Mouse (Mus musculus) erythroblast, adult 5-6 weeks (primary cell): Measurements from ENCODE around the gene Ikbip. TPM values are rescaled to one million over a fixed set of nuclear protein-coding genes. Genes with fewer than 3 reads are reported as not detected.

ENCODE experiments used
- ATAC-seq: replicated peaks from 2 replicates; pipeline ENCODE4 v1.8.0; 2016; ENCODE audit warnings: moderate number of reproducible peaks, mild to moderate bottlenecking, moderate TSS enrichment, inconsistent platforms; ENCODE audit not compliant: poor library complexity, low FRiP score, severe bottlenecking
- total RNA-seq, 2 experiments: library from RNA; stranded (forward) in 1 of 2; stranded (reverse) in 1 of 2; fragments of 150-400 nt in 1 of 2; fragments of 200-764, 138-1000 nt in 1 of 2; gene quantifications; 2 replicates each; pipeline versions ENCODE4 v1.2.3 to v1.2.4; 2015 to 2017; ENCODE audit warnings: low replicate concordance in 2 of 2

Ikbip gene
- total RNA-seq, 2 experiments from 2014 or later, result 1.2 to 8.3 TPM

DNA sequence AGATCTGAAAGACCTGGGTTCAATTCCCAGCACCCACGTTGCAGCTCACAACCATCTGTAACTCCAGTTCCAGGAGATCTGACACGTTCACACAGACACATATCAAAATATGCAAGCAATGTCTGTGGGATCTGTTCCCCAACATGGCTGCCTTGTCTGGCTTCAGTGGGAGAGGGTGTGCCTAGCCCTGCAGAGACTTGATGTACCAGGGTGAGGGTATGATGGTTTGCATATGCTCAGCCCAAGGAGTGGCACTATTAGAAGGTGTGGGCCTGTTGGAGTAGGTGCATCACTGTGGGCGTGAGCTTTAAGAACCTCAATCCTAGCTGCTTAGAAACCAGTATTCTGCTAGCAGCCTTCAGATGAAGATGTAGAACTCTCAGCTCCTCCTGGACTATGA lies 23.2 kb downstream of the Ikbip start:
- ATAC-seq, result no peak

DNA sequence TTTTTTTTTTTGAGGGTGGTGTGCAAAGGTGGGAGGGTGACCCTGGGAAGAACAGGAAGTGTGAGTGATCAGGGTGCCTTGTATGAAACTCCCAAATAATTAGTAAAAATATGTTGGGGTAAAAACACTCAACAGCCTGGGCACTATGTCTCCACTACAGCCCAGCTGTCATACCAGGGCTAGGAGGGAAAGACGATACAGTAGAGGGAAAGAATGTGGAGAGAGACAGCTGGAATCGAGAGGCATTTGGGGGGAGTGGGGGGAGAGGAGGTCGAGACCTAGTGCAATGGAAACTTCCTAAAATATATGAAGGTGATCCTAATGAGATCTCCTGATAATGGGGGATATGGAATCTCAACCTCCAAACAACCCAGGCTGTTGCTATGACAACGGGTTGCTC lies 27.1 kb downstream of the Ikbip start:
- no peak for ATAC-seq

DNA sequence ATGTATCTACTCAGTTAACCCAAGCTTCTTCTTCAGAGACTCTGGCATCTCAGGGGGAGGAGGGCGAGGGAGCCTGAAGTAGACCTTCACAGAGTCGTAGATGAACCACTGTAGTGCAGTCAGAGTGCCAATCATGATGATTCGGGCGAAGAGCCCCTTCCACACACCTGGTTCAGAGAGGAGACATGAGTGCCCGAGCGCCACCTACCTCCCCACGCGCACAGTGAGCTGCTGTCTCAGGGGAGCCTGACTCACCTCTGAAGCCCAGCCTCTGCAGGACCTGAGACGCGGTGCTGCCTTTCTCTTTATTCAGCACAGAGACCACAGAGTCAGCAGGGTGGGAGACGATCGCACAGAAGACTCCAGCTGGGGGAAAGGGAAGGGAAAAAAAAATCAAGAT lies 34.2 kb downstream of the Ikbip start:
- peak; percentile 46; the same call in 1 of the 2 replicates for ATAC-seq

DNA sequence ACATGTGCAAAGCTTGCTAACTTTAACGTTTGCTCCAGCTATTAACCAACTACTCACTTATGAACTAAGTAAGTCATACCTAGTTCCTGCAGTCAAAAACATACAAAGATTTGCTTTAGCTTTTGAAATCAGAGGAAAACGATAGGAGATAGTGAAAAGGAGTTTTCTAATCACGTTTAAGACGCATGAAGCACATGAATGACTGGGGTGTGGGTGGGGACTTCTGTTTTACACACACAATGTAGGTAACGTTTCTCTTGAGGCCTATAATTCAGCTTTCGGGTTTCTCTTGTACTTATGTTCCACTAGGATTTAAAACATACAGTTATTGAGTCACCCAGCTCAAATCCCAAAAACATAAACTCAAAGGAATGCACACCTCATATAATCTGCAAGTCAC lies 39.9 kb downstream of the Ikbip start:
- no peak for ATAC-seq

DNA sequence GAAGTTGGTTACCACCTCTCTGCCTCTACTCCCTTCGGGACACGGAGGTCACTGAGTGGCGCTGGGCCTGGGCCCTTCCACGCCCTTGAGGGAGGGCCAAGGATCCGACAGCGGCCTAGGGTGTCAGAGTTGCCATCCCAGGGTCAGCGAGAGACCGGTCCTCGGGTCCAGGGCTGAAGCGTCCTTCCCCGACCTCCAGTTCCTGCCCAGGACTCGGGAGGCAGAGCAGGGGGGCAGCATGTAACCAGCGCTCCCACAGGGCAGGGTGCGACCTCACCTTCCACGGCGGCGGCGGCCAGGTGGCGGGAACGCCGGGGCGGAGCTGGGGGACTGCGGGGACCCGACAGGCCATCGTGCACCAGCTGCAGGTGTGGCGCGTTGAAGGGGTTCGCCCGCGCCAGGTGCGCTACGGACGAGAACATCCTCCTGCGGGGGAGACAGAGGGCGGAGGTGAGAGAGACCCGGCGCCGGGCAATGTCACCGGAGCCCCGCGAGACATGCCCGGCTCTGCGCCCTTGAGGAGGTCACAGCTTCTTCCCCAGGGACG lies 40.6 kb downstream of the Ikbip start:
- peak; percentile 71 for ATAC-seq

DNA sequence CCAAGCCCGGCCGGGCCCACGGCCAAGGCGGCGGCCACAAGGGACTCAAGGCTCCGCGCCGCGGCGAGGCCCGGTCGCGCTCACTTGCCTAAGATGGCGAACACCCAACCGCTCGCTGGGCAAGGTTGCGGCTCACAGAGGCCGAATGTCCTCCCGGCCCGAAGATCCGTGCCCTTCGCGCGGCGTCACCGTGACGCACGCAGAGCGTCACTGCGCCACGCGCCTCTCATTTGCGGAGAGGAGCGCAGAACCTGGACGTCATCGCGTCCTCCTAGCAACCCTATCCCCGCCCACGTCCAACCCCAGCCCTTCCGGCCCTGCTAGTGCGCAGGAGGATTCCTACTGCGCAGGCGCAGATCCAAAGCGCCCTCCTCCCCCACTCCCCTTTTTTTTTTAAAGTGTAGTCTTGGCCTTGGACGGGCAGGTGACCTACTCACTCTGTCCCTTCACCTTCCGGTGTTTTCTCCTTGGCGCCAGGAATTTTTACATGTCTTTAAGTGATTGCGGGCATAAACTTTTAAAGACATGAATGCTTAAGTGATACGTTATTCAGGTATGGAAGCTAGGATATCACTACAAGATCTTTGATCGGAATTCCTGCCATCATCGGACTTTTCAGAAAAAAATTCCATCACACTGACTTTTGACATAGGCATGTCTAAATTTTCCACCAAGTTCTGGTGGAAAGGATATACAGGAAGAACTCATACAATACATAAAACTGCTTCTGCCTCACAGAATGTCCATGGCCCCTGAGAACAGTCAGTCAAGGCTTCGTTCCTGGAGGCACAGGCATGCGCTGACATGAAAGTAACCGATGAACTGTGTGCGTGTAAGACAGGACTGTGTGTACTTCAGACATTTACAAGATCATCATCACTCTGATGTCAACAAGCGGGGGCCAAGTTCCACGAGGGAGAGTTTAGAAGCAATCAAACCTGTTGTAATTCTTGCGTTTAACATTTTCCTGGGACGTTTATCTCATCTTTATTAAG lies 41.4 kb downstream of the Ikbip start, which contains the start of gene Slc25a3:
Gene Slc25a3 (minus strand): TSS at position 232 of the 995 bp plus-strand sequence.
- peak; percentile 97 for ATAC-seq

DNA sequence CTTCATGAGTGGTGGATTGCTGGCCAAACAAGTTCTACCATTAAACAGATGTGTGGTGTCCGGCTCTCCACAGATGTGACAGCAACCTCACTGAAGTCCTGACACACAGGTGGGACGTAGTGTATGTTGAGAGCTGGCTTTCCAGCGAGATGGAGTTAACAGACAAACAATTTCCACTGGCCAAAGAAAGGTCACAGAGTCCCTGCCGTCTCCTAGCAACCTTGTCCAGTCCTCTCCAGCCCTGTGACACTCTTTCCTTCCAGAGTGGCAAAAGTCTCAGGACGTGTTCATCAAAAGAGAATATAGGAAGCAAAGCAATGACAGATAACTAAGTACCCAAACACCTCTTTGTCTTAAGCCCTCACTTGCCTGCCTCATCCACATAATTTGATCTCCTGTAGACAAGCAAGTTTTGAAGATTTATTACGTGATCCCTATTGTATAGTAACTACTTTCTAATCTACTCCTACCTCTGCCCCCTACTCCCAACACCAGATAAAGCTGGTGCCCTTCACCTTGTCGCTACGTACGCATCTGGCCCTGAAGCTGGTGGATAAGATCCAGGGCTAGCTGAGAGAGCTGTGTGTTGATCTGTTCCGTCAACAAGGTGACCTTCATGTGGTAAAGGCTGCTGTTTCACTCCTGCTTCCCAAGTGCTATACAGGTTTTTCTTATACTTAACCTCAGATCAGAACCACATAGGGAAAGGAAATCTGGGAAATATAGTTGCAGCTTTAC lies 44.0 kb downstream of the Ikbip start:
- no peak for ATAC-seq

DNA sequence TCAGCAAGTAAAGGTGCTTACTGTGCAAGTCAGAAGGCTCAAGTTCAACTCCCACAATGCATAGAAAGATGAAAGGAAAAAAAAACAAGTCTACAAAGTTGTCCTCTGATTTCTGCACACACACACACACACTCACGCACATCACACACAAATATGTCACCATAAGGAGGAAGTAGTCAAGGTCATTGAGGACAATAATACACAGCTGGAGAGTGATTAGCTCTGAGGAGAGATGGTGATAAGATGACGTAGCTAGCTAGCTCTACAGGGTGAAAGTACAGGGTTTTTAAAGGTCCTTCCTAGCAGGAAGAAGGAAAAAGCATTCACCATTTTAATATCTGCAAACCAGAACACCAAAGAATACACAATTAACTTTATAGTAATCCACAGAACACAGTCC lies 44.7 kb downstream of the Ikbip start:
- no peak for ATAC-seq

DNA sequence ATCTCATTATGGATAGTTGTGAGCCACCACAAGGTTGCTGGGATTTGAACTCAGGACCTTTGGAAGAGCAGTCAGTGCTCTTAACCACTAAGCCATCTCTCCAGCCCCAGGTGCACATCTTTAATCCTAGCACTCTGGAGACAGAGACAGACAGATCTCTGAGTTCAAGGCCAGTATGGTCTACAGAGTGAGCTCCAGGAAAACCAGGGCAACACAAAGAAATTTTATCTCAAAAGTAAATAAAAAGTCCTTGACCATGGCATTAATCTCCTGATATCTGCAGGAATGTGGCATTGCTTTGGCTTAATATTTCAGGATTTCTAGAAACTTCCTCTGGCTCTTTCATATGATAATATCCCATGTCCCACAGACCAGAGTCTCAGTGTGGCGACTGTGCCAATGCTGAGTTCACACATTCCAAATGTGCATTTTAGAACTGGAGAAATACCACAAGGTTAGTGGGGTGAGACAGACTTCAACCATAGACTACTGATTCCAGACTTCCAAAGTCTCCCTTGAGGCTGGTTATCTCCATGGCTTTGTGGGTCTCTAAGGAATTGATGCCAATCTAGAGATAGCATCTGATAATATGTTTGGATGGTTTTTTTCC lies 45.9 kb downstream of the Ikbip start:
- no peak for ATAC-seq

DNA sequence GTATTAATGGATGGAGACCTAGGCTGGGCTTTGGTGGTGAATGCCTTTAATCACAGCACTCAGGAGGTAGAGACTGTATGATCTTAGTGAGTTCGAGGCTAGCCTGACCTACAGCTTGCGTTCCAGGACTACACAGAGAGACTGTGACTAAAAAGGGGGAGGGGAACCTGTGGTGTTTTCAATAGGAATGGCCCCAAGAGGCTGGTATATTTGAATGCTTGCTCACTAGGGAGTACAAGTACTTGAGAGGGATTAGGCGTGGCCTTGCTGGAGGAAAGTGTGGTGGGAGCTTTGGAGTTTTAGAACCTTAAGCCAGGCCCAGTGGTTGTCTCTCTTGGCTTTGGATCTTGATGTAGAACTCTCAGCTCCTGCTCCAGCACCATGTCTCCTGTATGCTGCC lies 48.1 kb downstream of the Ikbip start:
- ATAC-seq, result no peak

DNA sequence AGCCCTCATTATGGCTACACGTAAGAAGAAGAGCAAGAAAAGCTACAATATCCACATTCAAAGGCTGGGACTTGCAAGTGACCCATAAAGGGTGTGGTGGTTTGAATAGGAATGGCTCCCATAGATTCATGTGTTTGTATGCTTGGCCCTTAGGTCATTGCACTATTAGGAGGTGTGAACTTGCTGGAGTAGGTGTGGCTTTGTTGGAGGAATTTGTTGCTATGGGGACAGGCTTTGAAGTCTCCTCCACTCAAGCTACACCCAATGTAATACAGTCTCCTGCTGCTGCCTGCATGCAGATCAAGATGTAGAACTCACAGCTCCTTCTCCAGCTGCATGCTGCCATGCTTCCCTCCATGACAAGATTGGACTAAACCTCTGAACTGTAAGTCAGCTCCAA lies 48.8 kb downstream of the Ikbip start:
- no peak for ATAC-seq

DNA sequence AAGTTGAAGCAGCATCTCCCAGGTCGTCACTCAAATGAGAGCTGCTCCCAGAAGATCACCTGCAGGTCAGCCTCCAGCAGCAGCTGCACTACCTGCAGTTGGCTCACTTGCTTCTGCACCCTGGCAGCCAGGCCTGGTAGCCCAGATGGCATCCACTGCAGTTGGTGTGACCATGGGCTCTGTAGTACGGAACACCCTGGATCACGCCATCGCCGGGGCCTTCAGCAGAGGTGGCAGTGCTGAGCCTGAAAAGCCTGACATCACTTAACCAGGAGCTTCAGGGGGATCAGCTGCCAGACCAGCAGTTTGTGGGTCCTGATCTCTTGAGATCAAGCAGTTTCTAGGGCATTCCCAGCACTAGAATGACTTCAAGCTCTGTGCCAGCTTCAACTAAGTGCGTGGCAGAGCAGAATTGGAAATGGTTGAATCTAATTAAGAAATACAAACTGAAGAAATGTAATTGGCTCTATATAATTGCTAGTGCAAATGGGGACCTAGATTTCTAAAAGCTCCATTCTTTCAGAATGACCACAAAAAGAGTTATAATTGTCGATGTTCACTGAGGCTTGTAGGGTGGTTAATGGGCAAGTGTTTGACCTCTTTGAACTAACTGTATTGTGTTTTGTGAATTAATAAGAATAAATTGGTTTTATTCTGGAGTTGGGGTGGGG lies 52.7 kb downstream of the Ikbip start:
- no peak for ATAC-seq

DNA sequence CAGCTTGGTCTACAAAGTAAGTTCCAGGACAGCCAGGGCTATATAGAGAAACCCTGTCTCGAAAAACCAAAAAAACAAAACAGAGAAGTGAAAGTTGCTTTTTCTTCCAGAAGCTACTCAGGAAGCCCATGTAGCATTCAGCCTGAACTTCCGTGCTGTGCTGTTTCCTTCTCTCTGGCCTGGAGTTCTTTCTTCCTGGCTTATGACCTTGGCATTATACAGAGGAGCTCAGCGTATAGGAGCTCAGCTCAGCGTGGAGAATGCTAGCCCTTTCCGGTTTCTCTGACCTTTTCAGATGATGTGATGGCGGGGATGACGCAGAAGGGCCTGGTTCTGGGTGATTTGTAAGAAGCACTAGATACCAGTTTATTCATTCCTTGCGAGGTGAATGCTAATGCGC lies 54.7 kb downstream of the Ikbip start:
- ATAC-seq, result no peak

DNA sequence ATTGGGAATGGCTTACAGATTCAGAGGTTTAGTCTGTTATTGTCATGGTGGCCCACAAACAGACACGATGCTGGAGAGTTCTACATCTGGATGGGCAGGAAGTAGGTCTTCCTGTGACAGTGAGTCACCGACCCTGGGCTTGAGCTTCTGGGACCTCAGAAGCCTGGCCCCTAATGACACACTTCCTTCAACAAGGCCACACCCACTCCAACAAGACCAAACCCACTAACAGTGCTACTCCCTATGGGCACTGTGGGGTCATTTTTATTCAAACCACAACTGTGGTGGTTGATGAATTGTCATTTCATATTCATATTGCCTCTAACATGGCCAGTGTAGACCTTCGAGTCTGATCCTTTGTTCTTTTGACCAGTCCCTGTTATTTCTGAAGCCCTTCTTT lies 55.6 kb downstream of the Ikbip start:
- no peak for ATAC-seq

DNA sequence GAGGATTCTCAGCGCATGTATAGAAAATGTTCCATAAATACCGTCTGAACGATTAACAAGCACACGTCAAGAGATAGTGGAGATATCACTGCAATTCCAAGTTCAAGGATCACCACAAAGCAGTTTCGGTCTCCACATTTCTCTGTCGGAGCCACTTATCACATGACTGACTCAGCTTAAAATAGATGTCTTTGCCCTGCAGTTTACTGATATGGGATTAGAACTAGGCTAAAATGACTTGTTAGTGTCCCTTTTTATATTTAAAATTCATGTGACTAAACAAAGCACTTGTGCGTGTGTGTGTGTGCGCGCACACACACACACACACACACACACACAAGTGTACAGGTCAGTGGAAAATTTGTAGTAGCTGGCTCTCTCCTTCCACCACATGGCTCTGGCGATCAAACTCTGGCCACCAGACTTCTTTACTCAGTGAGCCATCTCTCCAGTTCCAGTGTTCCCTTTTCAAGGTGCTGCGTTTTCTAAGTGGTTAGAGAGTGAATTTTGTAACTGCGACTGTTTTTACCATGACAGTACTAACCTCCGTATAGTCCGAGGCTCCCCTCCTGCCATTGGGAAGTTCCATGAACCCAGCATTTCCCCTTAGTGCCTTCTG lies 56.5 kb downstream of the Ikbip start:
- ATAC-seq, result no peak

DNA sequence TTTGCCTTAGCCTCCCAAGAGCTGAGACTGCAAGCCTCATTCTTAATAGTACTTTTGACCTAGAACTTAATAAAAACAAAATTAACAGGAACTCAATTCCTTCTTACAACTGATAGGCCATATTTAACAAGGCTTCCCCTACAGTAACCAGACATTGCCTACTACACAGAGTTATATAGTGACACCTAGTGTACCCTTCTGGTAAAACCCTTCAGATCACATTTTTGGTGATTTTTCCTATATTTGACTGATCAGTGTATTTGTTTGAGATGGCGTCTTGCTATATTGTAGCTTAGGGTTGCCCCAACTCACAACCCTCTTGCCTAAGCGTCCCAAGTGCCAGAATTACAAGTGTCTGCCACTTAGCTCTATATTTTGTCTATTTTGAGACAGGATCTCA lies 58.8 kb downstream of the Ikbip start:
- ATAC-seq, result 0 out of 2 replicates have a peak, but pooled peaks have one; percentile 54

DNA sequence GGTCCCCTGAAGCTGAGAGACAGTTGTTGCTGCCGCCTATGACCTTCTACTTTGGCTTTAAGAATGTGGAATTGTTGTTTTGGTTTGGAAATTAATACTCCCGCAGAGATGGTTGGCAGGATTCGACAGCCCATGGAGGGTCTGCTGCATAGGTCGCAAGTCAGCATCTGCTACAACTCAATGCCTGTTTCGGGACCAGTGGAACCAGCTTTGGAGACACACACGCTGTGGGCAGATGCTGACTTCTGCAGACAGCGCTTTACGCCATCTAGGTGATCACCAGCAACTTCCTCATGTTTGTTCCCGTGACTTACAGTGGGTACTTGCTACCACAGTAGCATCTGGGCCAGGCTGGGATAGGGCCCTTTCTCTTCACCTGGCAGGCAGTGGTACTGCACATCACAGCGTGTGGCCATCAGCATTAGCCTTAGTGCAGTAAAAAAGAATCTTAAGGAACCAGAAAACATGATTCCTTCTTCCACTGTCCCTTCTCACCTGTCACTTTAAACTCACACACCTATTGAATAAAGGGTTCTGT lies 60.0 kb downstream of the Ikbip start:
- no peak for ATAC-seq

DNA sequence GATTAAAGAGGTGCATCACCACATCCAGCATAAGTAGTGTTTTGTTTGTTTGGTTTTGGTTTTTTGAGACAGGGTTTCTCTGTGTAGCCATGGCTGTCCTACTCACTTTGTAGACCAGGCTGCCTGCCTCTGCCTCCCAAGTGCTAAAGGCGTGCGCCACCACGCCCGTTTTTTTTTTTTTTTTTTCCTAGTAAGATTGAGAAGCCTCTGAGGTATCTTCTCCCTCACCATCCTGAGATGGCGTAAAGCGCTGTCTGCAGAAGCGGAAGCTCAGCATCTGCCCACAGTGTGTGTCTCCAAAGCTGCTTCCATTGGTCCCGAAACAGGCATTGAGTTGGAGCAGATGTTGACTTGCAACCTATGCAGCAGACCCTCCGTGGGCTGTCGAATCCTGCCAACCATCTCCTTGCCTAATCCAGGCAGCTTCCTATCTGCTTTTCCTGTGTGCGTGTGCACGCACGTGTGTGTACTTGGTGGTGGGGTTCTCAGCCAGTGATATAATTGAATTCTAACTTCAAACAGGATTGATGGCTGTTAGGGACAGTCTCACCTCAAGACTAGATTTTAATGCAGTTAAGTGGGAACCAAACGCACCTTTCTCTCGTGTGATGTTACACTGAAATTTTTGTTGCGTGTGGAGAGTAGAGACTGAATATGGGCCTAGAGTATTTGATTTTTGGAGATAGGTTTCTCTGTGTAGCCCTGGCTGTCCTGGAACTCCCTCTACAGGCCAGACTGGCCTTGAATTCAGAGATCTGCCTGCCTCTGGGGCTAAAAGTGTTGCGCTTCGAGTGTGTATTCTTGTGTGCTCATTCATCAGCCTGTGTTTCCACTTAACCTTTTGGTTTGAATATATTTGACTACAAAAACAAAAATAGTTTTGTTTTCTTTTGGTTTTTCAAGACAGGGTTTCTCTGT lies 60.8 kb downstream of the Ikbip start:
- ATAC-seq, result no peak
